Mouse (Mus musculus) embryonic facial prominence, embryonic 11.5 days (tissue): ENCODE data around the gene Sowahd. TPM values are rescaled to one million over a fixed set of nuclear protein-coding genes. Genes with fewer than 3 reads are reported as not detected.
A peak's percentile ranks its signal among the peaks of the same experiment; 100 is the strongest.

Experiments
- ATAC-seq: fragments of 200-750 bp; cut with Nextera tagmentation; replicated peaks from 2 replicates; pipeline ENCODE4 v1.8.0; 2017; ENCODE audit warnings: low read depth; ENCODE audit not compliant: insufficient number of reproducible peaks, low FRiP score, low TSS enrichment
- DNase-seq: peaks from one replicate; pipeline ENCODE4 v3.0.0-alpha.2; 2015; ENCODE audit warnings: low spot score
- H3K27ac ChIP-seq: fragments of 300-500 bp; sonication (generic); replicated peaks from 2 replicates; pipeline ENCODE4 v1.5.1; 2014; ENCODE audit warnings: mild to moderate bottlenecking, low read depth, low read length, control low read depth
- H3K27me3 ChIP-seq: fragments of 300-500 bp; sonication (generic); 2 replicates; pipeline ENCODE4 v1.6.1; 2014; ENCODE audit warnings: mild to moderate bottlenecking, low read length, moderate library complexity, mixed read lengths; ENCODE audit not compliant: control insufficient read depth, insufficient read depth
- H3K36me3 ChIP-seq: fragments of 300-500 bp; sonication (generic); replicated peaks from 2 replicates; pipeline ENCODE4 v1.6.1; 2014; ENCODE audit warnings: low read depth, mild to moderate bottlenecking, low read length, moderate library complexity, mixed read lengths; ENCODE audit not compliant: control insufficient read depth, insufficient read depth
- H3K4me1 ChIP-seq: fragments of 300-500 bp; sonication (generic); 2 replicates; pipeline ENCODE4 v1.6.1; 2014; ENCODE audit warnings: low read length, mixed read lengths; ENCODE audit not compliant: control insufficient read depth, insufficient read depth
- H3K4me2 ChIP-seq: fragments of 300-500 bp; sonication (generic); 2 replicates; pipeline ENCODE4 v1.6.1; 2014; ENCODE audit warnings: low read depth, mild to moderate bottlenecking, control low read depth, low read length, moderate library complexity
- H3K4me3 ChIP-seq: fragments of 300-500 bp; sonication (generic); 2 replicates; pipeline ENCODE4 v1.5.1; 2014; ENCODE audit warnings: low read depth, low read length, control low read depth
- H3K9ac ChIP-seq: fragments of 300-500 bp; sonication (generic); replicated peaks from 2 replicates; pipeline ENCODE4 v1.6.1; 2014; ENCODE audit warnings: mild to moderate bottlenecking, control low read depth, low read length
- H3K9me3 ChIP-seq: fragments of 300-500 bp; sonication (generic); replicated peaks from 2 replicates; pipeline ENCODE4 v1.6.1; 2016; ENCODE audit warnings: mild to moderate bottlenecking, low read length, inconsistent platforms, mixed read lengths; ENCODE audit not compliant: control insufficient read depth
- WGBS: fragments of 180-500 bp; shearing (Covaris S2); extraction: QIAGEN DNeasy Blood & Tissue Kit; methylation state at CpG from one replicate; pipeline ENCODE4 v1.1.7; 2014; 5-methylcytosine and 5-hydroxymethylcytosine counted together
- polyA plus RNA-seq: library from polyadenylated mRNA; unstranded; fragments of >200 nt; fragmentation: Nextera tagmentation; extraction: Ambion mirVana; gene quantifications from 2 replicates; pipeline ENCODE4 v1.2.1, GENCODE M21; 2014

Sowahd gene
- not detected in 2 replicates for polyA plus RNA-seq

- Histone ChIP-seq H3K9ac (no peak within 1 kb of the TSS), H3K9me3 (no peaks in the 10 kb centered on the region), H3K27me3 (peaks cover 28% of the 10 kb centered on the region), H3K4me3 (peak within 1 kb of the TSS; percentile 21), H3K36me3 (no peaks in the 10 kb centered on the region), H3K4me2 (peak within 1 kb of the TSS; percentile 46), H3K27ac (no peak within 1 kb of the TSS), H3K4me1 (peaks cover 3% of the 10 kb centered on the region; the same call in 1 of the 2 replicates)
- WGBS, result 12% methylated on average over 36 of the region's 38 CpGs
- ATAC-seq, result no peak
- no peak for DNase-seq
Measured at GRCm38 (mm10) chrX:37048066-37048889, at the start of gene Sowahd. Gene Sowahd, plus strand, starts transcription at chrX:37048845.

- Histone ChIP-seq H3K4me1 (no peaks in the 10 kb centered on the region), H3K4me2 (no peak overlapping the region), H3K4me3 (no peak overlapping the region), H3K9me3 (no peaks in the 10 kb centered on the region), H3K36me3 (no peaks in the 10 kb centered on the region), H3K9ac (no peak overlapping the region), H3K27ac (no peak overlapping the region), H3K27me3 (no peaks in the 10 kb centered on the region)
- ATAC-seq, result no peak
- WGBS, result 73% methylated on average over 5 of the region's 5 CpGs
- DNase-seq, result no peak
Measured at GRCm38 (mm10) chrX:37013870-37014269, 34.8 kb upstream of the Sowahd start.

DNA sequence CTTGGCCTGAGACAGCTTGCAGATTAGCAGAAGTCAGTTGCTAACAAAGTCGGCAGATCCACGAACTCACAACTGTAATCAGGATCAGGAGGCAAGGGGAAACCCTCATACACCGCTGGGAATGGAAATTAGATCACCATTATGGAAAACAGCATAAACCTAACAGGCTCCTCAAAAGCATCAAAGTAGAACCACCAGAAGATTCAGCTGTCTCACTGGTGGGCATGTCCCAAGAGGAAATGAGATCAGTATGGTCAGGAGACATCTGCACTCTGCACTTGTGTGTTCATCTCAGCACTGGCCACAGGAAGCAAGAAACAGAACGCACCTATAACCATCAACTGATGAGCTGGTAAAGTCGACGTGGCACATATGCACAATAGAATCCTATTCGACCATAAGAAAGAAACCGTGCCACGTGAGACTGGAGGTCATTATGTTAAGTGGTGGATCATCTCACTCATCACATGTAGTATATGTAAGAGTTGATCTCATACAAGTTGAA, 30.4 kb upstream of the Sowahd start:
- Histone ChIP-seq H3K4me2 (no peak overlapping the region), H3K27ac (no peak overlapping the region), H3K27me3 (no peaks in the 10 kb centered on the region), H3K9ac (no peak overlapping the region), H3K4me1 (no peaks in the 10 kb centered on the region), H3K9me3 (no peaks in the 10 kb centered on the region), H3K36me3 (no peaks in the 10 kb centered on the region), H3K4me3 (no peak overlapping the region)
- no peak for DNase-seq
- 87% methylated on average over 9 of the region's 9 CpGs for WGBS
- no peak for ATAC-seq

DNA sequence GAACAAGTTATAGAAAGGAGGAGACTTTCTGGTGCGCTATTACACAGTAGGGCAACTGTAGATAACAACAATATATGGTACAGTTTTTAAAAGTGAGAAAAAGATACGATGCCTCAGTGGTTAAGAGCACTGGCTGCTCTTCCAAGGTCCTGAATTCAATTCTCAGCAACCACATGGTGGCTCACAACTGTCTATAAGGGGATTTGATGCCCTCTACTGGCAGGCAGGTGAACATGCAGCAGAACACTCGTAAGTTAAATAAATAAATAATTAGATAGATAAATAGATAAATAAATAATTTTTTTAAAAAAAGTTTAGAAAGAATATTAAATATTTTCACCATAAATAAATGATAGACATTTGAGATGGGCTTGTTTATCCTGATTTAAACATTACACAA, 29.6 kb upstream of the Sowahd start:
- Histone ChIP-seq H3K9me3 (no peaks in the 10 kb centered on the region), H3K4me3 (no peak overlapping the region), H3K27me3 (no peaks in the 10 kb centered on the region), H3K4me2 (no peak overlapping the region), H3K9ac (no peak overlapping the region), H3K36me3 (no peaks in the 10 kb centered on the region), H3K27ac (no peak overlapping the region), H3K4me1 (no peaks in the 10 kb centered on the region)
- ATAC-seq, result no peak
- 54% methylated on average over 3 of the region's 3 CpGs for WGBS
- no peak for DNase-seq

DNA sequence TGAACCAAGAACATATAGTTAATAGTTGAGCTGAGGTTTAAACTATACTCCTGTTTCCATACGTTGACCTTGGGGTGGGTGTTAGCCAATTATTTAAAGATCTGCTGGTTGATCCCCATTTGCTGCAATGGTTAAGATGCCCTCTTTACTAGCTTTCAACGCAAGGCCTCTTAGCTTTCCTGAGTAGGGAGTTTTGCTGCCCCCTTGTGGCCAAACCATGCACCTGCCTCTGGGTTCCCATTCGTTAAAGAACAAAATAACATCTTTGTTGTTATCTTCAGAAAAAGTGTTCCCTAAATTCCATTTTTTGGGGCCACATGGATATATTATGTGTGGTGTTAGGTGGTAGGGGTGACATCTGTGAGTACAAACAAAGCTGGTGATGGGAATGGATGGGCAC, 26.0 kb upstream of the Sowahd start:
- Histone ChIP-seq H3K9me3 (no peaks in the 10 kb centered on the region), H3K4me1 (no peaks in the 10 kb centered on the region), H3K4me3 (no peak overlapping the region), H3K27me3 (no peaks in the 10 kb centered on the region), H3K9ac (no peak overlapping the region), H3K27ac (no peak overlapping the region), H3K4me2 (no peak overlapping the region), H3K36me3 (no peaks in the 10 kb centered on the region)
- DNase-seq (peak; percentile 75), ATAC-seq (no peak)
- WGBS, result 17% methylated on average over 3 of the region's 3 CpGs

DNA sequence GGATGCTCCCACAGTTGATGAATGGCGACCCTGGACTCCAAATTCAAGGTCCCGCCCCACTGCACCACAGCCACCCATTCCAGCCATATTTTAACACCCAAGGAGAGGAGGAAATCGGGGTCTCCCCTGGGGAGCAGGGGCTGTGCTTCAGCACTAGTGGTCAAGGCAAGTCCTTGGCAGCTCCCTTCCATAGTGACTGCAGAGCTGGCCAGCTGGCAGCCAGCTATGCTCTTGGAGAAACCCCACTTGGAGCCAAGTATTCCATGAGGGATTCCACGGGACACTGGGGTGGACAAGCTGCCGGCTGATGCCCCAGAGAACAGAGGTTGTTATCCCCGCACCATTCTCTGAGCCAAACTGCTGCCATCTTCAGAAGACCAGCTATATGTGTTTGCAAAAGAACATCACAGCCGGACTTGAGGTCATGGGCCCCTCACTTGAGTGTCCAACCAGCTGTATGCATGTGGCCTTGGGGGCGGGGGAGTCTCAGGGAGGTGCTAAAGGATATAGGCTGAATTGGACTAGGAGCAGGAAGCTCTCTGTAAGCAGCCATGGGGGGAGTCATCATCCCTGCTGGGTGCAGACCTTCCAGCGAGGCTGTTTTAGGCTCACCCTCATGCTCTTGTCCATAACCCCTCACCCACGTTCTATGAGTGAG, 24.9 kb upstream of the Sowahd start:
- H3K27me3 ChIP-seq, result no peaks in the 10 kb centered on the region
- DNase-seq (no peak), ATAC-seq (no peak)
- no peaks in the 10 kb centered on the region for H3K4me1 ChIP-seq
- H3K4me3 ChIP-seq, result no peak overlapping the region
- H3K36me3 ChIP-seq, result no peaks in the 10 kb centered on the region
- H3K4me2 ChIP-seq, result no peak overlapping the region
- no peaks in the 10 kb centered on the region for H3K9me3 ChIP-seq
- 81% methylated on average over 10 of the region's 10 CpGs for WGBS
- H3K27ac ChIP-seq, result no peak overlapping the region
- H3K9ac ChIP-seq, result no peak overlapping the region

DNA sequence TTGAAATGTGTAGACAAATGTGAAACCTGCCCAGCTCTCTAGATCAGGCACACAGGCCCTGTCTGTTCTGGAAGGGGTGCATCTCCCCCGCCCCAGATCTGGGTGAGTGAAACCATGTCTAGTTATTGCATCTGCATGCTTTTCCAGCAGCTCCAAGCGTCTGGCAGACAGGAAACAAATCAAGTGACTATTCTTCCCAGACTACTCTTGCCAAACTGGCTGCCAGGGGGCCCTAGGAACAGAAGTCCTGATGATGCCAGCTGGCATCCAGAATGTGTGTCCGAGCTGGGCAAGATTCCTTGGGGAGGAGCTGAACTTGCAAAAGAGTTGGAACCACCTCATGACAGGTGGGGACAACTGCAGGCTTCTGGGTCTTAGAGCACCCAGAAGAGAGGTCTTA, 20.3 kb upstream of the Sowahd start:
- ATAC-seq (no peak), DNase-seq (no peak)
- no peak overlapping the region for H3K27ac ChIP-seq
- H3K4me2 ChIP-seq, result no peak overlapping the region
- H3K9me3 ChIP-seq, result no peaks in the 10 kb centered on the region
- no peak overlapping the region for H3K4me3 ChIP-seq
- 63% methylated on average over 3 of the region's 3 CpGs for WGBS
- no peaks in the 10 kb centered on the region for H3K27me3 ChIP-seq
- H3K4me1 ChIP-seq, result no peaks in the 10 kb centered on the region
- no peaks in the 10 kb centered on the region for H3K36me3 ChIP-seq
- no peak overlapping the region for H3K9ac ChIP-seq

DNA sequence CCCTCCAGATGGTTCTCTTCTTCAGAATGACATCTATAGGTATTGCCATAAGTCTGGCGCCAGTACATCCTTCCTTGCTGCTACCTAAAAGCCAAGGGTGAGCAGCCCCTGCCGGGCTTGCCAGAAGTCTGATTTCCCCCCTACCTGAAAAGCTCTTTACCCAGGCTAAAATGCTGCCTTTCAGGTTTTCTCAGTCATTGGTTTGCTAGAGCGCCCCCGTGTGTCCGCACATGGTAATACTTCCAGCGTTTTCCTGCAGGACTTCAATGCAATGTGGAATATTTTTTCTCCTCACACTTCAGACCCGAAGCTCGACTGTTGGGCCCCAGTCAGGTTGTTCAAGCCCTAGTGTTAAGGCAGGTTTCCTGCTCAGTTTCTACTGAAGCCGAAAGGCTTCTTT, 5.9 kb upstream of the Sowahd start:
- 19% methylated on average over 9 of the region's 9 CpGs for WGBS
- Histone ChIP-seq H3K4me3 (no peak overlapping the region), H3K27ac (no peak overlapping the region), H3K9me3 (no peaks in the 10 kb centered on the region), H3K36me3 (no peaks in the 10 kb centered on the region), H3K9ac (no peak overlapping the region), H3K4me2 (no peak overlapping the region), H3K4me1 (no peaks in the 10 kb centered on the region), H3K27me3 (peaks cover 6% of the 10 kb centered on the region)
- DNase-seq (peak; percentile 61), ATAC-seq (no peak)
